ENCODE assay signal across 28 mouse cellular contexts in the genomic region with DNA sequence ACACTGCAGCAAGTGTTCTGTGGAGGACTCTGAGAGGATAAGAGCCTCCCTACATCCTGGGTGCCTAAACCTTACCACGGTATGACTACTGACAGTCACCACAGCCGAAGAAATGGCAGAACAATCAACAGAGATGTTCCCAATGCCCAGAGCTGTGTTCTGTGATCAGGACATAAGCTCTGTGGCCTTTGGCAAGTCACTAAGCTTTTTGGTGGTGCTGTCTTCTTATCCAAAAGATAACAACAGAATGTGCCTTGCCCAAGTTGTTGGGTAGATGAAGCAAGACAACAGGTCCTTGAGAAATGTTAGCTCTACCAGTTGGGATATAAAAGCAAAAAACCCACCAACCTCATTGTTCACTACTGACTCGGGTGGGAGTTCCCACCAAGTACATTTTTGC. TPM values are rescaled to one million over a fixed set of nuclear protein-coding genes. Genes with fewer than 3 reads are reported as not detected.
A peak's percentile ranks its signal among the peaks of the same experiment; 100 is the strongest.
DNase-seq lines count a peak whose midpoint lies in the region; ATAC-seq lines count a peak whose summit lies in the region.
"Had no signal": no experiment of that assay in that cellular context is flagged by ENCODE, and none has a peak within 500 bp of the region (broad histone marks: within the 10 kb centered on the region; RNA-seq: fewer than 3 reads in every experiment).

No protein-coding gene starts in this region.

- no peak overlapping the region for H3K9ac ChIP-seq in limb, embryonic 15.5 days
- H3K9ac ChIP-seq: embryonic facial prominence, embryonic 12.5 days; forebrain, postnatal 0 days; hindbrain, embryonic 13.5 days had no signal

- ATAC-seq in limb, embryonic 15.5 days (ENCODE audit: insufficient number of reproducible peaks, low FRiP score, low TSS enrichment, low read depth) = no peak
- ATAC-seq: forebrain, embryonic 14.5 days; forebrain, postnatal 0 days; hindbrain, embryonic 16.5 days; intestine, embryonic 16.5 days; Patski had no signal

- WGBS in heart, embryonic 10.5 days = 63% methylated on average over 3 of the region's 3 CpGs
- 59% methylated on average over 3 of the region's 3 CpGs for WGBS in limb, embryonic 15.5 days
- 89% methylated on average over 3 of the region's 3 CpGs for WGBS in limb, embryonic 10.5 days

- H3K4me3 ChIP-seq in heart, embryonic 10.5 days = no peak overlapping the region
- H3K4me3 ChIP-seq in limb, embryonic 15.5 days = no peak overlapping the region
- H3K4me3 ChIP-seq in limb, embryonic 10.5 days = no peak overlapping the region
- H3K4me3 ChIP-seq: embryonic facial prominence, embryonic 12.5 days; gastrocnemius, adult 2 months; heart, adult 2 months; hindbrain, embryonic 10.5 days; hindbrain, embryonic 13.5 days had no signal

- H3K36me3 ChIP-seq in heart, embryonic 10.5 days = no peaks in the 10 kb centered on the region
- H3K36me3 ChIP-seq in limb, embryonic 15.5 days = no peaks in the 10 kb centered on the region
- no peaks in the 10 kb centered on the region for H3K36me3 ChIP-seq in limb, embryonic 10.5 days
- H3K36me3 ChIP-seq: embryonic facial prominence, embryonic 12.5 days; G1E; hindbrain, embryonic 10.5 days; hindbrain, embryonic 13.5 days had no signal

- peaks cover 40% of the 10 kb centered on the region for H3K4me1 ChIP-seq in heart, embryonic 10.5 days
- H3K4me1 ChIP-seq in limb, embryonic 15.5 days = no peaks in the 10 kb centered on the region
- peaks cover 13% of the 10 kb centered on the region for H3K4me1 ChIP-seq in limb, embryonic 10.5 days
- H3K4me1 ChIP-seq: hindbrain, embryonic 10.5 days had no signal

- H3K27ac ChIP-seq in heart, embryonic 10.5 days = peak overlapping the region; percentile 53; the same call in 1 of the 2 replicates
- H3K27ac ChIP-seq in limb, embryonic 15.5 days = peak overlapping the region; percentile 28; the same call in 1 of the 2 replicates
- H3K27ac ChIP-seq in limb, embryonic 10.5 days = no peak overlapping the region
- H3K27ac ChIP-seq: embryonic facial prominence, embryonic 12.5 days; gastrocnemius, adult 2 months; heart, adult 2 months; hindbrain, embryonic 10.5 days; hindbrain, embryonic 13.5 days had no signal

- no peaks in the 10 kb centered on the region for H3K9me3 ChIP-seq in heart, embryonic 10.5 days
- H3K9me3 ChIP-seq in limb, embryonic 15.5 days = no peaks in the 10 kb centered on the region
- no peaks in the 10 kb centered on the region for H3K9me3 ChIP-seq in limb, embryonic 10.5 days (replicated peaks)
- H3K9me3 ChIP-seq: embryonic facial prominence, embryonic 12.5 days; G1E; hindbrain, embryonic 10.5 days; hindbrain, embryonic 13.5 days had no signal

- DNase-seq in heart, embryonic 10.5 days (ENCODE audit: low spot score) = no peak
- no peak for DNase-seq in heart, adult 8-10 months (ENCODE audit: low spot score)
- DNase-seq in limb, embryonic 10.5 days (ENCODE audit: low spot score) = no peak
- peak; percentile 50 for DNase-seq in fat pad, adult 2 months (ENCODE audit: extremely low read depth, low read depth, low spot score)
- no peak for DNase-seq in gastrocnemius, postnatal 10 days
- DNase-seq: adrenal gland, postnatal 10 days; adrenal gland, postnatal 36 days; B cell, adult 2 months; cerebellum, adult 18-20 months; cerebellum, adult 9-10 months; cerebellum, postnatal 14 days; forebrain, postnatal 0 days; gastrocnemius, adult 2 months; gastrocnemius, postnatal 25 days; heart, adult 2 months; heart, postnatal 10 days; heart, postnatal 36 days; kidney, adult 18-20 months had no signal

- no peak overlapping the region for H3K4me2 ChIP-seq in limb, embryonic 15.5 days
- H3K4me2 ChIP-seq: embryonic facial prominence, embryonic 12.5 days; hindbrain, embryonic 13.5 days had no signal

- no peaks in the 10 kb centered on the region for H3K27me3 ChIP-seq in heart, embryonic 10.5 days (ENCODE audit: insufficient read depth, poor library complexity, severe bottlenecking)
- no peaks in the 10 kb centered on the region for H3K27me3 ChIP-seq in limb, embryonic 15.5 days
- H3K27me3 ChIP-seq in limb, embryonic 10.5 days (ENCODE audit: low read depth, poor library complexity, severe bottlenecking) = no peaks in the 10 kb centered on the region
- H3K27me3 ChIP-seq: CH12.LX; embryonic facial prominence, embryonic 12.5 days; hindbrain, embryonic 13.5 days; Patski had no signal

RNA-seq across cellular contexts. Expression of gene Dsp, which starts 23.4 kb away (rescaled TPM):
- polyA plus RNA-seq in heart, embryonic 10.5 days (2016; fragmentation: Nextera tagmentation; extraction: Ambion mirVana) = 27.1 and 35.3 TPM in 2 replicates
- total RNA-seq in heart, adult 8-10 months (2022) = 100 to 1,000 TPM; 553 to 683 (median 643) TPM
- 59.1 and 65.0 TPM in 2 replicates for polyA plus RNA-seq in limb, embryonic 15.5 days (2015; fragmentation: Nextera tagmentation; extraction: Ambion mirVana)
- polyA plus RNA-seq in limb, embryonic 10.5 days (2016; fragmentation: Nextera tagmentation; extraction: Ambion mirVana) = 2.1 TPM in 2 replicates
- under 1 TPM; 0.19 to 0.20 TPM for total RNA-seq in gastrocnemius, postnatal 10 days (2021)
- polyA plus RNA-seq: G1E had no signal
